Mouse (Mus musculus): ENCODE measurements around the gene Cntrob.

Gene Cntrob

GRCm38 (mm10) chr11:69251135-69251842, 72.3 kb downstream of the Cntrob start:
- DNase-seq (ENCODE audit: extremely low read depth, low read depth, low spot score) = no peak

GRCm38 (mm10) chr11:69250106-69250505, 73.5 kb downstream of the Cntrob start:
- no peak for DNase-seq (ENCODE audit: extremely low read depth, low read depth, low spot score)
